Mouse (Mus musculus): ENCODE data around the gene Mdfi.

DNA sequence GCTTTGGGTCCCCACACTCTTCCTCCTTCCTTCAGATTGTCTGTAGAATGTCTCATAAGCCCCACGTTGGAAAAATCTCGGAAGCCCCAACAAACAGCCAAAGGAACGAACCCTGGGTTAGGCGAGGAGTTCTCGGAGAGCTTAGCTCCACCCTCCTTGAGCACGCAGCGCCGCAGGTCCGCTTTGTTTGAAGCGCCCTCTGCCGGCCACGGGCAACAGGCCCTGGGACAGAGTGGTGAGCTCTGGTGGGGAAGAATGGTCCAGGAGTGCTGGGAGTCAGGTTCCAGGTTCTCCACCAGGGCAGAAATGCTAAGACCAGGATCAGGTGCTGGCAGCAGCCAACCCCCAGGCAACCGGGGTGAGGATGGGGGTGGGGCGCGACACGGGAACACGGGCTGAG is 30.0 kb upstream of the Mdfi start:
- TF ChIP-seq CTCF (conservative IDR thresholded peaks at IDR 0.05; ENCODE audit: insufficient read depth, insufficient read length, low read depth, low read length) (peak; percentile 89), POLR2A (IDR thresholded peaks at IDR 0.05; ENCODE audit: low read depth, low read length) (no peak)
